Mouse (Mus musculus) limb, embryonic 14.5 days (tissue): ENCODE data around the gene Fam219a. TPM values are rescaled to one million over a fixed set of nuclear protein-coding genes. Genes with fewer than 3 reads are reported as not detected.

ENCODE experiments used
- ATAC-seq: fragments of 200-750 bp; cut with Nextera tagmentation; 2 replicates; pipeline ENCODE4 v1.8.0; 2017; ENCODE audit warnings: low read depth, moderate number of reproducible peaks, moderate TSS enrichment; ENCODE audit not compliant: low FRiP score
- DNase-seq: peaks from one replicate; pipeline ENCODE4 v3.0.0-alpha.2; 2015; ENCODE audit warnings: low spot score
- H3K27ac ChIP-seq: fragments of 300-500 bp; sonication (generic); replicated peaks from 2 replicates; pipeline ENCODE4 v1.5.1; 2014; ENCODE audit warnings: low read depth, mild to moderate bottlenecking, low read length, moderate library complexity, mixed read lengths
- H3K27me3 ChIP-seq: fragments of 300-500 bp; sonication (generic); 2 replicates; pipeline ENCODE4 v1.6.1; 2014; ENCODE audit warnings: low read length, mixed read lengths; ENCODE audit not compliant: control insufficient read depth, insufficient read depth
- H3K36me3 ChIP-seq: fragments of 300-500 bp; sonication (generic); 2 replicates; pipeline ENCODE4 v1.6.1; 2014; ENCODE audit warnings: mild to moderate bottlenecking, low read length, moderate library complexity, mixed read lengths; ENCODE audit not compliant: control insufficient read depth, insufficient read depth
- H3K4me1 ChIP-seq: fragments of 300-500 bp; sonication (generic); 2 replicates; pipeline ENCODE4 v1.6.1; 2014; ENCODE audit warnings: antibody characterized with exemption, low read length, mixed read lengths; ENCODE audit not compliant: control insufficient read depth, insufficient read depth
- H3K4me2 ChIP-seq: fragments of 300-500 bp; sonication (generic); replicated peaks from 2 replicates; pipeline ENCODE4 v1.6.1; 2014; ENCODE audit warnings: low read depth, mild to moderate bottlenecking, low read length, moderate library complexity; ENCODE audit not compliant: severe bottlenecking
- H3K4me3 ChIP-seq: fragments of 300-500 bp; sonication (generic); replicated peaks from 2 replicates; pipeline ENCODE4 v1.5.1; 2014; ENCODE audit warnings: low read length
- H3K9ac ChIP-seq: fragments of 300-500 bp; sonication (generic); 2 replicates; pipeline ENCODE4 v1.6.1; 2014; ENCODE audit warnings: mild to moderate bottlenecking, low read depth, low read length, moderate library complexity; ENCODE audit not compliant: severe bottlenecking
- H3K9me3 ChIP-seq: fragments of 300-500 bp; sonication (generic); 2 replicates; pipeline ENCODE4 v1.6.1; 2016; ENCODE audit warnings: low read length; ENCODE audit not compliant: control insufficient read depth
- POLR2A ChIP-seq: fragments of 200-500 bp; IDR thresholded peaks from 2 replicates; pipeline ENCODE4 v1.8.0; 2012; ENCODE audit warnings: inconsistent platforms, mild to moderate bottlenecking, moderate library complexity, borderline replicate concordance; ENCODE audit not compliant: insufficient read depth, insufficient read length; ENCODE audit errors: extremely low read depth
- WGBS: fragments of 180-500 bp; shearing (Covaris S2); extraction: QIAGEN DNeasy Blood & Tissue Kit; methylation state at CpG from one replicate; pipeline ENCODE4 v1.1.7; 2014; 5-methylcytosine and 5-hydroxymethylcytosine counted together
- polyA plus RNA-seq, 2 experiments: library from polyadenylated mRNA; depleted of rRNA in 1 of 2; stranded (reverse) in 1 of 2; unstranded in 1 of 2; fragments of >200 nt; fragmentation: Nextera tagmentation in 1 of 2; extraction: Ambion mirVana in 1 of 2; gene quantifications; 2 replicates each; pipeline versions ENCODE4 v1.2.1 to v1.2.3; 2012 to 2014

Gene Fam219a
- polyA plus RNA-seq, 2 experiments, result 2.4 to 13.7 TPM

DNA sequence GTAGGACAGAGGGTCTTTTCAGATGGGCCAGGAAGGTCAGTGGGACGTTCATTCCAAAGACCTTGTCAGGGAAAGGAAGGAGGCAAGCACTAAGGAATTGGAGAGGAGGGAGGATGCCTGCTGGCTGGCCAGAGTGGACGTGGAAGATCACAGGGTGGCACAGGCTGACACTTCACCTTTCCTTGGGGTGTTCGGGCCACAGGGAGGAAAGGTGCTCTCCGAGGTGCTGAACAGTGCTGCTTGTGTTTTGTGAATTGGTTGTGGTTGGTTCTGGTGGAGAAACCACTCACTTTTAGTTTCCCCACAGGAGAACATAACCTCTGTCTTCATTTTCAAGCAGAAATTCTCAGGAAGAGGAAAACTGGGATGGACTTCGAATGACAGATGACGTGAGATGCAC is 36.9 kb downstream of the Fam219a start:
- H3K4me1 ChIP-seq, result no peaks in the 10 kb centered on the region
- no peak for TF ChIP-seq POLR2A
- no peak overlapping the region for H3K27ac ChIP-seq
- H3K9me3 ChIP-seq, result no peaks in the 10 kb centered on the region
- H3K27me3 ChIP-seq, result no peaks in the 10 kb centered on the region; the same call in 1 of the 2 replicates
- DNase-seq (peak; percentile 62), ATAC-seq (no peak)
- no peak overlapping the region for H3K4me2 ChIP-seq
- WGBS, result 28% methylated on average over 6 of the region's 6 CpGs
- H3K36me3 ChIP-seq, result no peaks in the 10 kb centered on the region
- H3K9ac ChIP-seq, result no peak overlapping the region
- H3K4me3 ChIP-seq, result no peak overlapping the region

DNA sequence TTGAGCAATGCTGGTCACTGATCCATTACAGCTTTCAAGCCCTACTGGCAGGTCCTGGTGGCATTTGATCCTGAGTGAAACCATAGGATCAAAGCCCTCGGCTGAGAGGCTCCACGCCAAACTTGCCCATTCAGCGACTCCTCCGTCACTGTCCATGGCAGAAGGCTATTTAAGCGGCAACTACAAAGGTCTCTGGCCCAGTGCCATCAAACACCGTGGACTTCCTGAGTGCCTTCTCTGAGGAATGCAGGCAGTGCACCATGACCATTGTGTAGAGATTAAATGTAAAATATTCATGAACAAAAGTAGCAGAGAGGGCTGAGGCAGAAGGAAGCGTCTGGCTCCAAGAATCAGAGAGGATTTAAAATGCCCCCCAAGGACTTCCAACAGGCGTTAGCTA is 41.3 kb downstream of the Fam219a start:
- H3K27ac ChIP-seq, result no peak overlapping the region
- H3K9ac ChIP-seq, result no peak overlapping the region
- H3K4me3 ChIP-seq, result no peak overlapping the region
- WGBS, result 24% methylated on average over 8 of the region's 8 CpGs
- peaks cover 11% of the 10 kb centered on the region; the same call in 1 of the 2 replicates for H3K27me3 ChIP-seq
- no peaks in the 10 kb centered on the region for H3K9me3 ChIP-seq
- DNase-seq, result no peak
- H3K4me1 ChIP-seq, result no peaks in the 10 kb centered on the region
- H3K4me2 ChIP-seq, result no peak overlapping the region
- H3K36me3 ChIP-seq, result no peaks in the 10 kb centered on the region
- ATAC-seq, result no peak
- TF ChIP-seq POLR2A, result no peak

DNA sequence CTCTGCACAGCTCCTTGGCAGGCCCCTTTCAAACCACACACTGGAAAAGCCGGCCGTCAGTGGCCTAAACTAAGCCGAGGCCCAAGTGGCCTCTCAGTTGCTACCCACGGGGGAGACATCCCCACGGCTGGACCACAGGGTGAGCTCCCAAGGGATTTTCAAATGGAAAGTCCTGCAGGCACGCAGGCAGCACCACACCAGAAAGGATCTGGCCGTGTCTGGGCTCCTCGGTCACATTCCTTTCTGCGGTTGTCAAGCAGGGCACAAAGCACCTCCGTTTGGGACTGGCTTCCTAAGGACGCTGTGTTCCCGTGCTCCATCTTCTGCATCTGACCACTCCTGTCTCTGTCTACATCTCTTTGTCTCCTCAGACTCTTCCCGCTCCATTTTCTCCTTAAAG is 42.3 kb downstream of the Fam219a start:
- Histone ChIP-seq H3K4me3 (no peak overlapping the region), H3K9me3 (no peaks in the 10 kb centered on the region), H3K27ac (no peak overlapping the region), H3K4me1 (no peaks in the 10 kb centered on the region), H3K9ac (no peak overlapping the region), H3K4me2 (no peak overlapping the region), H3K27me3 (peaks cover 15% of the 10 kb centered on the region; the same call in 1 of the 2 replicates), H3K36me3 (no peaks in the 10 kb centered on the region)
- ATAC-seq, result no peak
- TF ChIP-seq POLR2A, result no peak
- 47% methylated on average over 13 of the region's 13 CpGs for WGBS
- DNase-seq, result no peak

DNA sequence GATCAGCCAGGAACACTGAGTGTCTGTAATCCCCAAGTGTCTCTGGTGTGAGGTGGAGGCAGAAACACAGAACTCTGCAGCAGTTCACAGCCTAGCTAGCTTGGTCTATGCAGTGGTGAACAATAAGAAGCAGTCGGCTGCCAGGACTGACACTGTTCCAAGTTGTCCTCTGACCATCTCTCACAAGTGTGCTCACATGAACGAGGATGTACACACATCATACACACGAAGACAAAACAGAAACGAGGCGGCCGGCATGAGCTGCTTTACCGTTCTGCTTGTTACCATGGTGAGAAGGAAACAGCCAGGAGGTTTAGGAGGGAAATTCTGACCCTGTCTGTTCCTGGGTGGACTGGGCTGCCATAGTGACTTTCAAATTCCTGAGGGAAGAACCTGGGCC is 42.8 kb downstream of the Fam219a start:
- DNase-seq (no peak), ATAC-seq (no peak)
- Histone ChIP-seq H3K4me2 (no peak overlapping the region), H3K9ac (no peak overlapping the region), H3K9me3 (no peaks in the 10 kb centered on the region), H3K4me1 (no peaks in the 10 kb centered on the region), H3K4me3 (no peak overlapping the region), H3K27me3 (peaks cover 15% of the 10 kb centered on the region; the same call in 1 of the 2 replicates), H3K36me3 (no peaks in the 10 kb centered on the region), H3K27ac (no peak overlapping the region)
- 75% methylated on average over 7 of the region's 7 CpGs for WGBS
- TF ChIP-seq POLR2A, result no peak

DNA sequence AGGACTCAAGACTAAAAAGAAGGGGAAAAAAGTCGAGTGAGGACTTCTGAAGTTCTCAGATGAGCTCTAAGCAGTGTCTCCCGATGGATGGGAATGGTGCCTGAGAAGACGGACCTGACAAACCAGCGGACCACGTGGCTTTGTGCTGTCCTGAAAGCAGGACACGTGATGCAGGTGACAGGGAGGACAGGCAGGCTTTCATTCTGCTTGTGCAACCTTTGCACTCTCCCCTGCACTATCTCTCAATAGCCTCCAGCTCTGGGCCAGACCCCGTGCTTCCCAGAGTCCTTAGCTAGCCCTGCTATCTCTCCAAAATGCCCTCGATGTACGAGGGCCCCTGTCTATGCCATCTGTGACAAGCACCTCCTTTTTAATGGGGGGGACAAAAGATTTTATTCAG is 44.5 kb downstream of the Fam219a start:
- no peak for ATAC-seq
- peaks cover 15% of the 10 kb centered on the region; the same call in 1 of the 2 replicates for H3K27me3 ChIP-seq

DNA sequence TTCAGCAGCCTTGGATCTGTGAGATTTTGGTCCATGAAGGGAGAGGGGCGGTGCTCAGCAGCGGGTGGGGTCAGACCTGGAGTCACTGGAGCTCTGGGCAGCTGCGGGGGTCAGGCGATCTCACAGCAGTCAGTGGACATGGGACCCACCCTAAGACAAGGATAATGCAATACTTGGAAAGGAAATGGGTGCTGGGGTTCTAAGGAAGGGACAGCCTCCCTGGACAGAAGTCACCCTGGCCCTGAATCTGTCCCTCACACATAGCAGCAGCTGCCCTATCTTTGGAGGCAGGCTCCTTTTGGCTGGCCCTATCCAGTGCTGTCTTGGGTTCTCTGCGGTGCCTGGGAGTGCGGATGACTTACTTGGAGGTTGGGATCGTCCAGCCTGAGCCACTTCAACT is 45.5 kb downstream of the Fam219a start:
- Histone ChIP-seq H3K4me3 (no peak overlapping the region), H3K9ac (no peak overlapping the region), H3K36me3 (no peaks in the 10 kb centered on the region), H3K4me2 (no peak overlapping the region), H3K9me3 (no peaks in the 10 kb centered on the region), H3K27me3 (peaks cover 15% of the 10 kb centered on the region; the same call in 1 of the 2 replicates), H3K4me1 (no peaks in the 10 kb centered on the region), H3K27ac (no peak overlapping the region)
- WGBS, result 76% methylated on average over 7 of the region's 7 CpGs
- no peak for TF ChIP-seq POLR2A
- ATAC-seq, result no peak
- no peak for DNase-seq

More for the DNA sequence above, 44.5 kb downstream of the Fam219a start:
- no peak overlapping the region for H3K9ac ChIP-seq
- no peaks in the 10 kb centered on the region for H3K9me3 ChIP-seq
- no peak overlapping the region for H3K4me3 ChIP-seq
- 70% methylated on average over 9 of the region's 9 CpGs for WGBS
- no peaks in the 10 kb centered on the region for H3K4me1 ChIP-seq
- H3K4me2 ChIP-seq, result no peak overlapping the region
- no peaks in the 10 kb centered on the region for H3K36me3 ChIP-seq
- TF ChIP-seq POLR2A, result no peak
- H3K27ac ChIP-seq, result no peak overlapping the region
- no peak for DNase-seq
